Mouse (Mus musculus): ENCODE data around the gene Slc4a5. TPM values are rescaled to one million over a fixed set of nuclear protein-coding genes. Genes with fewer than 3 reads are reported as not detected.

The Slc4a5 gene
- total RNA-seq, 2 experiments from 2014 or later = 0.43 to 1.2 TPM

DNA sequence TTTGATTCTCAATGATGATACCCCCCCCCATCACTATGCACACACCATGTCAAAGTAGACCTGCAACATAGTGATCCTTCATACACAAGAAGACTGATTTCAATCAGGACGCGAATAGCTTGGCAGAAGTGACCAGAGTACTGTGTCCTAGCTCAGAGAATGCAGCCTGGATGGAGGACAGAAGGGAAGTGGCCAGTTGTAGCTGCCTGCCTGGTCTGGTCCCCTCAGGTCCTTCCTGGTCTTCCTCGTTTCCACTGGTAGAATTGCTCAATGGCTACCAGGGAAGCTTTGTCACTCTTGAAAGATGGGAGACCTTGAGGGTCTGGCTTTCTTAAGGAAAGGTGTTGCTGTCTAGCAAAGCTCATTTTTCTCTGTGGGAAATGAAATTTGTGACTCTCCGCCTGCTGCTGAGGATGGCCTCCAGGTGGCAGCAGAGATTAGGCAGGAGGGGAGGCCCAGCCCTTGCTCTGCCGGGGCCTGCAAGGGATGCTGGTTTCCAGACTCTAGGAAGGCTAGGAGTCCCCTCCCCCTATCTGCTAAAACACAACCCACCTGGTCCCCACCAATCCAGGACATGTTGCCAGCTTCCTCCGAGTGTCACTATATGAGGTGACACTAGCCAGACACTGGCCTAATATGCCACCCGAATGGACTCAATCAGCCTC lies 4.5 kb upstream of the Slc4a5 start:
- 0 out of 2 replicates have a peak, but pooled peaks have one; percentile 62 for ATAC-seq (replicated peaks; ENCODE audit: low FRiP score, poor library complexity, severe bottlenecking)

GRCm38 (mm10) chr6:83231486-83231885 lies 11.9 kb downstream of the Slc4a5 start:
- no peak for ATAC-seq (replicated peaks; ENCODE audit: low FRiP score, poor library complexity, severe bottlenecking)

GRCm38 (mm10) chr6:83233306-83233705 lies 13.7 kb downstream of the Slc4a5 start:
- ATAC-seq (replicated peaks; ENCODE audit: low FRiP score, poor library complexity, severe bottlenecking) = no peak

- no peak for ATAC-seq (replicated peaks; ENCODE audit: low FRiP score, poor library complexity, severe bottlenecking)
Observed at GRCm38 (mm10) chr6:83234280-83234741, 14.7 kb downstream of the Slc4a5 start.

DNA sequence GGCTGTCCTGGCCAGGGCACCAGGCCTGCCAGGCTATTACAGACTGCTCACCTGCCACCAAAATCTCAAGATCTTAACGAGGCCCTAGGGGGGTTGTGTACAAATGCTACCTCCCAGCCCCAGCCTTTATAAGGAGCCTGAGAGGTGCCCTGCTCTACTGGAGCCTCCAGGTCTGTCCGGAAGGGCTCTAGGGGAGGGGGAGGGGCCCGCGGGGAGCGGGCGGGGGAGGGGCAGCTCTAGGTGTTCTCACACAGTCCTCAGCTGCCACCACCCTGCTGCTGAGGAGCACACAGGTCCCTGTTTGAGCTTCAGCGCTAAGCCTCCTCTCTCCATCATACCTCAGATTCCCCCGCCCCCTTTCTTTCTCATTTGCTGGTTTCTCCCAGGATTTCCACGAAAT lies 17.5 kb downstream of the Slc4a5 start:
- no peak for ATAC-seq (replicated peaks; ENCODE audit: low FRiP score, poor library complexity, severe bottlenecking)

DNA sequence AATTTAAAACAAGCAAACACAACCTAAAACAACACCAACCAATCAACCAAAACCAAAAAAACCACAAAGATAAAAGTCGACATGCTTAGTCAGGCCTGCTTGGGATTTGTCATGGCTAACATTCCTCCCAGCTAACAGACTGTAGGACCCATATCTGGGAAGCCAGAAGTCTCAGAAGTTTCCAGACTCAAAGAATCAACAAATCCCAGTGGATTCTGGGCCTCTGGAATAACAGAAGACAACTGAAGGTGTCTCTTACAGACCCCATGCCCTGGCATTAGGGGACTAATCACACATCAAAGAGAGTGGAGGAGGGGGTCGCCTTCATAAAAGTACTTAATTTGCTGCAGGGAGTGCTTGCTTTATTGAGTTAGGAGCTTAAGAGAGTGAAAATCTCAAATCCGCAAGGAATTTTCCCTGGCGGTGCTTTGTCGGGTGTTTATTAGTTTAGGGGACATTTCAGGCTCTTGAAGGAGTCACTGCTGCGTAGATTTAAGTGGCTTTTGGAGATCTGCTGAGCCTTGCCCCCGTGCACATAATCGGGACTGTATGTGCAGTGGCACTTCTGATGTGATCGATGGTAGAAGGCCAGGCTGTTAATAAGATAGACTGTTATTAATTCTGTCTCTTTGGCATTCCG lies 24.9 kb downstream of the Slc4a5 start:
- ATAC-seq (replicated peaks; ENCODE audit: low FRiP score, poor library complexity, severe bottlenecking) = no peak

DNA sequence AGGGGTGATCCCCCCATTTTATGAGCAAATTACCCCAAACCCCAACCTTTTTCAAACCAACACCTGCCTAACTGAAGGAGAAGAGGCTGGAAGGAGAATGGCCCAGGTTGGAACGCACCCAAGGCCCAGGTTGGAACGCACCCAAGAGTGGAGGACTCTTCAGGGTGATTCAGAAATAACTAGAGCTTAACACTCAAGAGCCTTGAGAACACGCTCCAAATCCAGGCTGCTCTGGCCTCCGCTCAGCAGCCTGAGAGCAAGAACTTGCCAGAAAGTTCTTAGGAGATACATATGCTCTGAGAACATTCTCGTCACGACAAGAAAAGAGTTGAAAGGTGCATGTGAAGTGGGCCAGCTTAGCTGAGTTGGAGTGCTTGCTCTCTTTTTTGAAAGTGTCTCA lies 25.5 kb downstream of the Slc4a5 start:
- no peak for ATAC-seq (replicated peaks; ENCODE audit: low FRiP score, poor library complexity, severe bottlenecking)

DNA sequence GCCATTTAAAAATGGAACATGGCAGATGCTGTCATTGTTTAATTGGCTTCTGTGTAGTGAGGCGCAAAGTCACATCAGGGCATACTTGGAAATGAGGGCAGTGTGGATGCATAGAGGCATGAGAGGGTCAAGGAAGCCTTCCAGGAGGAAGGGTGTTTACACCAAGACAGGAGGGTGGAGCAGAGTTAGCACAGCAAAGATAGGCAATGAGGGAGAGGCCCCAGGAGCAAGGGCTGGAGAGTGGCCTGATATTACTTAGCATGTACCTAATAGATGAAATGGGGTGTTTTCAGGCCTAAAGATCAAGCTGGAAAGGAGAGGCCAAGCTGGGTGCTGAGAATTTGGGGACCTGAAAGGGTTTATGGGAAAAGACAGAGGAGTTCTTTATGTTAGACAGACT lies 26.4 kb downstream of the Slc4a5 start:
- ATAC-seq (replicated peaks; ENCODE audit: low FRiP score, poor library complexity, severe bottlenecking) = 0 out of 2 replicates have a peak, but pooled peaks have one; percentile 50

DNA sequence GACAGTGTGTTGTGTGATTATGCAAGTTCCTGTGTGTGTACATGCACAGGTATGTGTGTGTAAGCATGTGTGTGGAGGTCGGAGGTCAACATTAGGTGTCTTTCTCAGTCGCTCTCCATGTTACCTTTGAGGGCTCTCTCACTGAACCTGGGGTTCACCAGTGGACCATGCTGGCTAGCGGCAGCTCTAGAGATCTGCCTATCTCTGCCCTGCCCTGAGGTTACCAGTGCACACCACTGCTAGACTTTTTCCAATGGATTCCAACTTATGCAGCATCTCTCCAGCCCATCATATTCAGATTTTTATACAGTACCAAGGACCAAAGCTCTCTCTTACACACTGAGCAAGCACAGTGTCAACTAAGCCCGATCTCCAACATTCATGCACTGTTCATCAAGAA lies 27.1 kb downstream of the Slc4a5 start:
- ATAC-seq (replicated peaks; ENCODE audit: low FRiP score, poor library complexity, severe bottlenecking) = no peak

DNA sequence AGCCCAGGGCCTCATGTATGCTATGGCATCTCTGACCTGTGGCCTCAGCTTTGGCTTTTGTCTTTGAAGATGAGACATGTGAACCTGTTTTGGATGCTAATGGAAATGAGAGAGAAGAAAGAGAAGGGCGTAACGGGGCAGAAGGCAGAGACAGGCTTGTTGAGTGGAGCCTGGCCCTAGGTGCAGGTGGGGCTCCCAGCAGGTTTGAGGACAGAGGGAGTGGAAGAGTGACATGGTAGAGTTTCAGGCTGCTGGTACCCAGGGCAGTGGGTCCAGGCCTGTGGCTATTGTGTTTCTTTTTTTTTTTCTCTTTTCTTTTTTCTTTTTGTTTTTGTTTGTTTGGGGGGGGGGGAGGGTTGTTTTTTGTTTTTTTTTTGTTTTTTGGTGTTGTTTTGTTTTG lies 27.5 kb downstream of the Slc4a5 start:
- no peak for ATAC-seq (replicated peaks; ENCODE audit: low FRiP score, poor library complexity, severe bottlenecking)

- ATAC-seq (replicated peaks; ENCODE audit: low FRiP score, poor library complexity, severe bottlenecking) = no peak
Observed at GRCm38 (mm10) chr6:83254242-83254641, 34.6 kb downstream of the Slc4a5 start.

DNA sequence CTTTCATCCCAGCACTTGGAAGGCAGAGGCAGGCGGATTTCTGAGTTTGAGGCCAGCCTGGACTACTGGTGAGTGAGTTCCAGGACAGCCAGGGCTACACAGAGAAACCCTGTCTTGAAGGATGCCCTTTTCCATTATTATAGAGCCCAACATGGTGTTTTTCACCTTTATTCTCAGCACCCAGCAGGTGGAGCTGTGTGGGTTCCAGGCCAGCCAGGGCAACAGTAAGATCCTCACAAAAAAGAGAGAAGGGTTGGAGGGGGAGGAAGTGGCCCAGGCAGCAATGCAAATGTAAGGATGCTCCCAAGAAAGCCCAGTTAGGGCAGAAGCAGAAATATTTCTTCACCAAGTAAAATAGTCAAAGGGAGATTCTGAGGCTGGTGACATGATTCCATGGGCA lies 44.9 kb downstream of the Slc4a5 start:
- no peak for ATAC-seq (replicated peaks; ENCODE audit: low FRiP score, poor library complexity, severe bottlenecking)

DNA sequence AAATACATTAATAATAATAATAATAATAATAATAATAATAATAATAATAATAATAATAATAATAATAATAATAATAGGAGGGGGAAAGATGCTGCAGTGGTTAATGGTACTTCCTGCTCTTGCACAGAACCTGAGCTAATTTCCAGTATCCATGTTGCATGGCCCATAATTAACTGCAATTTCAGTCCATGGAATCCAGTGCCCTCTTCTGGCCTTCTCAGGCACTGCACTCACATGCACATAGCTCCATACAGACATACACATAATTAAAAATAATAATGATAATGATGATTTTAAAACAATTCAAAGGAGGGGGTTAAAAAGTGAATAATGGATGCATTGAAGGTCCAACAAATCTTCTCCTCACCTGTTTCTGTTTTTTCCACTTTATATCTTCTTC lies 45.6 kb downstream of the Slc4a5 start:
- ATAC-seq (replicated peaks; ENCODE audit: low FRiP score, poor library complexity, severe bottlenecking) = no peak

DNA sequence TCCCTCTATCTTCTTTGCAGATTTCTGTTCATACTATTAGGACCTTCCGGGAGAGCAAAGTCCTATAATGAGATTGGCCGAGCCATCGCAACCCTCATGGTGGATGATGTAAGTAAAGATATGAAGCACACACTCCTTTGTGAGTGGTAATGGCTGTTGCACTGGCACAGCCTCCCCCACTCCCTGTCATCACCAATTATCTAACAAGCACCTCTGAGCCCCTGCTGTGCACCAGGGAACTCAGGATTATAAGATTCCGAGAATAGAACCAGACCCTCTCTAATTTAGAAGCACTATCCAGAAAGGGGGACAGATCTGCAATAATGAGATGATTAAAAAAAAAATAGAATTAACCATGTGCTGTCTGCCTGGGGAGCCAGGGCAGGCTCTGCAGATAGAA lies 46.0 kb downstream of the Slc4a5 start:
- no peak for ATAC-seq (replicated peaks; ENCODE audit: low FRiP score, poor library complexity, severe bottlenecking)

DNA sequence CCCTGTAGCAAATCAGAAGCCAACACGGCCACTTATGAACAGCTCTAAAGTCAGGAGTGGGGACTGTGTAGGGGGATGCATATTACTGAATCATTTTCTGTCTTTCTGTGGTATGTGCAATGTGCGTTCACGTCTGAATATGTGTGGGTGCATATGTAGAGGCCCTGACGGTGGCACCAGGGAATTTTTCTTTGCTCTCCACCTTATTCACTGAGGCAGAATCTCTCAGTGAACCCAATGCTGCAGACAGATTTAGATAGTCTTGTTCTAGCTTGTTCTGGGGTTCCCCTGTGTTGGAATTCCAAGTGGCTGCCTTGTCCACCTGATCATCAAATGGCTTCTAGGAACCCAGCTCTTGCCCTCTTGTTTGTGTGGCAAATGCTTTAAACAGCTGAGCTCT lies 48.0 kb downstream of the Slc4a5 start:
- no peak for ATAC-seq (replicated peaks; ENCODE audit: low FRiP score, poor library complexity, severe bottlenecking)

- no peak for ATAC-seq (replicated peaks; ENCODE audit: low FRiP score, poor library complexity, severe bottlenecking)
Observed at GRCm38 (mm10) chr6:83268144-83269010, 48.7 kb downstream of the Slc4a5 start.

DNA sequence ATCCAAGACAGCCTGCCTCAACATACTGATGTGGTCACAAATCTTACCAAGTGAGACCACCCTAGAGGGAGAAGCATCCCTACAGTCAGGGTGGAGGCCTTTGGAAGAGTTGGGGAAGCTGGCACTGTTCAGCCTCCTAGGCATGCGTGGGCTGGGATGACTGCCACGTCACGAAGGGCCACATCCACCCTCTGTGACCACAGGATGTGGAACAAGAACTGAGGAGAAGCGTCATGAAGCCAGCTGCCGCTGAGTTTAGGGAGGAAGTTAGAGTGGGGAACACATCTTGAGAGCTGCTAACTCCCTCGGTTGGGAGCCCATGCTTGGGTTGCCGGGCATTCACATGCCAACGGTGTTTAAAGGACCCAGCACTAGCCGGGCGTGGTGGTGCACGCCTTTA lies 54.1 kb downstream of the Slc4a5 start:
- no peak for ATAC-seq (replicated peaks; ENCODE audit: low FRiP score, poor library complexity, severe bottlenecking)

DNA sequence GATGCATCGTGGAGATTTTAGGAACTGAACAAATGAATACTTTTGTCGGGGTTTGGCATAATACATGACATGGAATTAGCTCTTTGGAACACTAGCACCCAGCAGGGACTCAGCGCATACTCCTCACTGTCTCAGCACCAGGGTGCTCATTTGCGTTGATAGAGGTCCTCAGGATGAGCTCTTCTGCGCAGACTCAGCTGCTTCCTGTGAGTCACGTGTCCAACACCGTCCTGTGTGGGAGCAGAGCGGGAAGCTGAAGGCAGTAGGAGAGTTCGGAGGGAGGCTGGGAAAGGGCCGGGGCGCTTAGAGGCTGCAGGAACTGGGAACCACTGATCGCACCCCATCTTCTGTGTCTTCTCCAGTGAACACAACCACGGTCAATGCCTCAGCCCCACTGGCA lies 57.5 kb downstream of the Slc4a5 start:
- no peak for ATAC-seq (replicated peaks; ENCODE audit: low FRiP score, poor library complexity, severe bottlenecking)

DNA sequence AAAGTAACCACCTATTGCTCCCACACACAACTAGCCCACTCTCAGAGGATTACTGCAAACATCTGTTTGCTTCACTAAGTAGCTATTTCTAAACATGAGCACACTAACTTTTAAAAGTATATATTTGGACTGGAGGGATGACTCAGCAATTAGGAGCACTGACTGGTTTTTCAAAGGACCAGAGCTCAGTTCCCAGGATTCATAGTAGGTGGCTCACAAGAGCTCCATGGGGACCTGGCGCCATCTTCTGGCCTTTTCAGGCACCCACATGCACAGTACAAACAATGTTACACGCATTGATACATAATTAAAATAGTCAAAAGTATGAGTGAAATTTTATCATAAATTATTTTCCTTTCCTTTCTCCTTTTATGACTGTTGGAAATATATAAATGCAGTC lies 59.3 kb downstream of the Slc4a5 start:
- peak; percentile 64 for ATAC-seq (replicated peaks; ENCODE audit: low FRiP score, poor library complexity, severe bottlenecking)

GRCm38 (mm10) chr6:83280256-83280955 lies 60.8 kb downstream of the Slc4a5 start:
- peak; percentile 68; the same call in 1 of the 2 replicates for ATAC-seq (replicated peaks; ENCODE audit: low FRiP score, poor library complexity, severe bottlenecking)
